Comparison of ENCODE assay signal across 26 mouse cellular contexts in the genomic region with DNA sequence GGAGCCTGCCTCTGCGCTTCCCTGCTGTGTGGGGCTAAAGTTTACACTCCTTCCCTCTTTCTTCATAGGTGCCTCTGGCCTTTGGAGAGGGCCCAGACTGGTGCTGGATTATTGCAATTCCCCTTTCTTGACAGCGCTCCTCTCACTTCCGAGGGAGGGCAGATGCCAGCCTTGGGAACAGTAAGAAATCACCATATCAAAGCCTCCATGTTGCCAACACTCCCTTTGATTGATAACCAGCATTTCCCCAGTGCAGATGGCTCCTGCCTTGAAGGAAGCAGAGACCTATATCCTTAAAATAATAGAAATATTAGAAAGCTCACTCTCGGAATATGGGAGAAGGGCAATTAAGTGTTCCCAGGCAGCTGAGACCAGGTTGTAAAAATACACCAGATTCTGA.
DNase-seq lines count a peak whose midpoint lies in the region; ATAC-seq and TF ChIP-seq lines count a peak whose summit lies in the region.
"Had no signal": no experiment of that assay in that cellular context is flagged by ENCODE, and none has a peak within 500 bp of the region (broad histone marks: within the 10 kb centered on the region; RNA-seq: fewer than 3 reads in every experiment).

No protein-coding gene starts in this region.

- no peak overlapping the region for H3K4me3 ChIP-seq in hindbrain, embryonic 16.5 days (ENCODE audit: low read length)
- no peak overlapping the region for H3K4me3 ChIP-seq in hindbrain, embryonic 14.5 days (replicated peaks; ENCODE audit: low read length)
- H3K4me3 ChIP-seq in neural tube, embryonic 11.5 days (ENCODE audit: low read depth, low read length), result no peak overlapping the region
- H3K4me3 ChIP-seq in lung, postnatal 0 days (ENCODE audit: low read depth, low read length), result no peak overlapping the region
- H3K4me3 ChIP-seq: embryonic facial prominence, embryonic 10.5 days; heart, embryonic 10.5 days; left cerebral cortex, adult 2 months; liver, embryonic 13.5 days; megakaryocyte, embryonic 14.5 days; stomach, embryonic 15.5 days had no signal

- no peaks in the 10 kb centered on the region for H3K36me3 ChIP-seq in hindbrain, embryonic 16.5 days (ENCODE audit: control insufficient read depth, insufficient read depth, low read length)
- no peaks in the 10 kb centered on the region for H3K36me3 ChIP-seq in hindbrain, embryonic 14.5 days (replicated peaks; ENCODE audit: control insufficient read depth, insufficient read depth)
- no peaks in the 10 kb centered on the region for H3K36me3 ChIP-seq in neural tube, embryonic 11.5 days (ENCODE audit: control insufficient read depth, insufficient read depth, low read length)
- H3K36me3 ChIP-seq in lung, postnatal 0 days (ENCODE audit: insufficient read depth, low read length), result no peaks in the 10 kb centered on the region
- H3K36me3 ChIP-seq: embryonic facial prominence, embryonic 10.5 days; heart, embryonic 10.5 days; liver, embryonic 13.5 days; stomach, embryonic 15.5 days had no signal

- peak; percentile 30; the same call in 1 of the 2 replicates for ATAC-seq in hindbrain, embryonic 16.5 days
- no peak for ATAC-seq in hindbrain, embryonic 14.5 days (ENCODE audit: low FRiP score)
- peak; percentile 48; the same call in 1 of the 2 replicates for ATAC-seq in neural tube, embryonic 11.5 days (ENCODE audit: insufficient read depth, low FRiP score, low TSS enrichment)
- no peak for ATAC-seq in lung, postnatal 0 days
- ATAC-seq: activated CD4-positive, CD25-positive, alpha-beta regulatory T cell, adult 4 months; inflammation-experienced regulatory T-cells, adult 6 months had no signal

- H3K9me3 ChIP-seq in hindbrain, embryonic 16.5 days (ENCODE audit: control insufficient read depth, low read length), result no peaks in the 10 kb centered on the region
- H3K9me3 ChIP-seq in hindbrain, embryonic 14.5 days (ENCODE audit: control insufficient read depth, low read length), result no peaks in the 10 kb centered on the region
- H3K9me3 ChIP-seq in neural tube, embryonic 11.5 days (ENCODE audit: control insufficient read depth, low read length), result no peaks in the 10 kb centered on the region
- H3K9me3 ChIP-seq in lung, postnatal 0 days (ENCODE audit: low read length), result no peaks in the 10 kb centered on the region
- H3K9me3 ChIP-seq: embryonic facial prominence, embryonic 10.5 days; heart, embryonic 10.5 days; liver, embryonic 13.5 days; stomach, embryonic 15.5 days had no signal

- no peak overlapping the region for H3K27ac ChIP-seq in hindbrain, embryonic 16.5 days (ENCODE audit: low read depth, low read length)
- no peak overlapping the region for H3K27ac ChIP-seq in hindbrain, embryonic 14.5 days
- no peak overlapping the region for H3K27ac ChIP-seq in neural tube, embryonic 11.5 days (ENCODE audit: low read depth, low read length)
- no peak overlapping the region for H3K27ac ChIP-seq in lung, postnatal 0 days (ENCODE audit: low read length)
- H3K27ac ChIP-seq: embryonic facial prominence, embryonic 10.5 days; heart, embryonic 10.5 days; left cerebral cortex, adult 2 months; liver, embryonic 13.5 days; stomach, embryonic 15.5 days had no signal

- H3K4me1 ChIP-seq in hindbrain, embryonic 16.5 days (ENCODE audit: control insufficient read depth, insufficient read depth, low read depth, low read length), result peaks cover 6% of the 10 kb centered on the region; the same call in 1 of the 2 replicates
- 0 out of 2 replicates have a peak, but pooled peaks cover 5% of the 10 kb centered on the region for H3K4me1 ChIP-seq in hindbrain, embryonic 14.5 days (replicated peaks; ENCODE audit: control insufficient read depth, insufficient read depth, low read length)
- no peaks in the 10 kb centered on the region for H3K4me1 ChIP-seq in neural tube, embryonic 11.5 days (ENCODE audit: control insufficient read depth, insufficient read depth, low read length)
- no peaks in the 10 kb centered on the region for H3K4me1 ChIP-seq in lung, postnatal 0 days (ENCODE audit: insufficient read depth, low read depth, low read length)
- H3K4me1 ChIP-seq: heart, embryonic 10.5 days; liver, embryonic 13.5 days; megakaryocyte, embryonic 14.5 days; stomach, embryonic 15.5 days had no signal

- 41% methylated on average over 4 of the region's 4 CpGs for WGBS in hindbrain, embryonic 16.5 days
- WGBS in hindbrain, embryonic 14.5 days, result 43% methylated on average over 4 of the region's 4 CpGs
- WGBS in neural tube, embryonic 11.5 days, result 37% methylated on average over 4 of the region's 4 CpGs
- WGBS in lung, postnatal 0 days, result 47% methylated on average over 4 of the region's 4 CpGs

- H3K27me3 ChIP-seq in hindbrain, embryonic 16.5 days (replicated peaks; ENCODE audit: control insufficient read depth, insufficient read depth, low read length), result no peaks in the 10 kb centered on the region
- H3K27me3 ChIP-seq in hindbrain, embryonic 14.5 days (ENCODE audit: control insufficient read depth, insufficient read depth, low read length), result no peaks in the 10 kb centered on the region
- no peaks in the 10 kb centered on the region for H3K27me3 ChIP-seq in neural tube, embryonic 11.5 days (ENCODE audit: control insufficient read depth, insufficient read depth, low read length)
- no peaks in the 10 kb centered on the region for H3K27me3 ChIP-seq in lung, postnatal 0 days (replicated peaks; ENCODE audit: insufficient read depth, low read length)
- H3K27me3 ChIP-seq: liver, embryonic 13.5 days; megakaryocyte, embryonic 14.5 days; stomach, embryonic 15.5 days had no signal

- TF ChIP-seq CTCF in lung, postnatal 0 days (IDR thresholded peaks at IDR 0.05), result no peak

- no peak overlapping the region for H3K4me2 ChIP-seq in hindbrain, embryonic 16.5 days (ENCODE audit: low read length)
- H3K4me2 ChIP-seq in hindbrain, embryonic 14.5 days (replicated peaks), result no peak overlapping the region
- H3K4me2 ChIP-seq in neural tube, embryonic 11.5 days (ENCODE audit: low read depth), result no peak overlapping the region
- H3K4me2 ChIP-seq in lung, postnatal 0 days (replicated peaks; ENCODE audit: low read depth, low read length), result no peak overlapping the region
- H3K4me2 ChIP-seq: liver, embryonic 13.5 days; lung, embryonic 14.5 days; stomach, embryonic 15.5 days had no signal

- DNase-seq in embryo, embryonic 10 days (ENCODE audit: low spot score), result peak; percentile 8
- DNase-seq in embryo, embryonic 9.5 days (ENCODE audit: extremely low spot score), result no peak
- no peak for DNase-seq in hindbrain, embryonic 14.5 days (ENCODE audit: low spot score)
- no peak for DNase-seq in neural tube, embryonic 11.5 days (ENCODE audit: low spot score)
- no peak for DNase-seq in neural tube, embryonic 10.5 days (ENCODE audit: extremely low spot score, low spot score)
- peak; percentile 34 for DNase-seq in mesoderm, embryonic 11.5 days (ENCODE audit: low read depth, low spot score)
- no peak for DNase-seq in lung, postnatal 0 days (ENCODE audit: low spot score)
- DNase-seq: adrenal gland, adult 8-10 months; cerebellum, adult 2 months; cerebellum, postnatal 25 days; gastrocnemius, postnatal 36 days; heart, postnatal 4 days; kidney, adult 2 months; kidney, postnatal 14 days; liver, embryonic 13.5 days; lung, embryonic 14.5 days; lung, postnatal 36 days; thymus, postnatal 25 days had no signal

- no peak for TF ChIP-seq EP300 in lung, postnatal 0 days (IDR thresholded peaks at IDR 0.05)

- H3K9ac ChIP-seq in hindbrain, embryonic 16.5 days (ENCODE audit: low read depth, low read length), result no peak overlapping the region
- no peak overlapping the region for H3K9ac ChIP-seq in hindbrain, embryonic 14.5 days
- H3K9ac ChIP-seq in neural tube, embryonic 11.5 days (ENCODE audit: low read length), result no peak overlapping the region
- H3K9ac ChIP-seq in lung, postnatal 0 days (replicated peaks; ENCODE audit: low read depth), result no peak overlapping the region
- H3K9ac ChIP-seq: liver, embryonic 13.5 days; lung, embryonic 14.5 days; stomach, embryonic 15.5 days had no signal

Comparison
In these comparisons a context has a peak if more than half of its experiments do, and no peak if none do; other contexts are left out.
1. DNase-seq: peak in embryo, embryonic 10 days (single experiment) and mesoderm, embryonic 11.5 days (single experiment); none in embryo, embryonic 9.5 days (single experiment), hindbrain, embryonic 14.5 days (single experiment), neural tube, embryonic 11.5 days (single experiment), neural tube, embryonic 10.5 days (single experiment) and lung, postnatal 0 days (single experiment).
2. ATAC-seq: peak in hindbrain, embryonic 16.5 days (single experiment) and neural tube, embryonic 11.5 days (single experiment); none in hindbrain, embryonic 14.5 days (single experiment) and lung, postnatal 0 days (single experiment).